In genomic region chr11:101269577-101270116, GRCm38 (mm10) we compare ENCODE assay signal across 11 mouse cellular contexts. TPM values are rescaled to one million over a fixed set of nuclear protein-coding genes. Genes with fewer than 3 reads are reported as not detected.
DNase-seq lines count a peak whose midpoint lies in the region; ATAC-seq and TF ChIP-seq lines count a peak whose summit lies in the region.
"Had no signal": no experiment of that assay in that cellular context is flagged by ENCODE, and none has a peak within 500 bp of the region (broad histone marks: within the 10 kb centered on the region; RNA-seq: fewer than 3 reads in every experiment).

No protein-coding gene starts in this region.

- in situ Hi-C loops in ES-E14 (cut with MboI; ENCODE audit: low sequenced_read_pairs in 2 of 2, unreplicated experiment in 2 of 2): no loop called here

- peak overlapping the region; percentile 20 for H3K4me2 ChIP-seq in heart, embryonic 11.5 days

- no peaks in the 10 kb centered on the region for H3K9me3 ChIP-seq in heart, embryonic 11.5 days (replicated peaks; ENCODE audit: control insufficient read depth, low read length)
- no peaks in the 10 kb centered on the region for H3K9me3 ChIP-seq in ES-E14 (ENCODE audit: control insufficient read depth, insufficient read depth, low read depth, low read length)

- no peak for ATAC-seq in heart, embryonic 11.5 days (replicated peaks; ENCODE audit: insufficient number of reproducible peaks, low FRiP score, low TSS enrichment)
- 0 out of 2 replicates have a peak, but pooled peaks have one; percentile 31 for ATAC-seq in megakaryocyte progenitor cell, adult 5-6 weeks (replicated peaks; ENCODE audit: poor library complexity)

- no peak overlapping the region for H3K9ac ChIP-seq in heart, embryonic 11.5 days (ENCODE audit: low read depth, low read length)
- H3K9ac ChIP-seq in ES-E14 (ENCODE audit: insufficient read depth, low read depth, low read length, poor library complexity, severe bottlenecking): no peak overlapping the region

- peaks cover 13% of the 10 kb centered on the region for H3K27me3 ChIP-seq in heart, embryonic 11.5 days (ENCODE audit: control insufficient read depth, insufficient read depth, low read length)
- H3K27me3 ChIP-seq: CH12.LX had no signal

- no peak overlapping the region for H3K4me3 ChIP-seq in heart, embryonic 11.5 days (ENCODE audit: low read depth, low read length)
- H3K4me3 ChIP-seq in ES-E14 (ENCODE audit: insufficient read depth in 1 of 2, low read depth in 1 of 2, low read length in 2 of 2, poor library complexity in 1 of 2, severe bottlenecking in 1 of 2): no peak overlapping the region
- H3K4me3 ChIP-seq: erythroblast, embryonic 14.5 days had no signal

- whole genome bisulfite sequencing in heart, embryonic 11.5 days (ENCODE audit: insufficient replicate concordance): 16% methylated on average over 10 of the region's 10 CpGs

- H3K36me3 ChIP-seq in heart, embryonic 11.5 days (ENCODE audit: control insufficient read depth, insufficient read depth, low read length): no peaks in the 10 kb centered on the region
- no peaks in the 10 kb centered on the region for H3K36me3 ChIP-seq in ES-E14 (ENCODE audit: control insufficient read depth, insufficient read depth, low read length, poor library complexity, severe bottlenecking)

- no peak for DNase-seq in heart, adult 9 months (ENCODE audit: low spot score in 2 of 2)
- no peak for DNase-seq in ES-E14 (ENCODE audit: low read depth, low spot score)
- peak; percentile 64 for DNase-seq in embryo, embryonic 9.5 days (ENCODE audit: extremely low spot score)
- no peak for DNase-seq in gastrocnemius, adult 18-20 months (ENCODE audit: low spot score)
- no peak for DNase-seq in left cerebral cortex, adult 11 months (ENCODE audit: low spot score)
- no peak for DNase-seq in gastrocnemius, postnatal 4 days (ENCODE audit: low spot score in 2 of 2)
- DNase-seq: adrenal gland, postnatal 25 days had no signal

- H3K4me1 ChIP-seq in heart, embryonic 11.5 days (ENCODE audit: control insufficient read depth, insufficient read depth, low read length): peaks cover 13% of the 10 kb centered on the region
- H3K4me1 ChIP-seq in ES-E14 (ENCODE audit: control insufficient read depth in 2 of 2, insufficient read depth in 2 of 2, low read length in 2 of 2, poor library complexity in 1 of 2): peaks cover 0 to 11% of the 10 kb centered on the region in 2 experiments; a peak in 1 of 4 replicates

- H3K27ac ChIP-seq in heart, embryonic 11.5 days (ENCODE audit: low read depth, low read length): no peak overlapping the region
- H3K27ac ChIP-seq in ES-E14 (ENCODE audit: insufficient read depth, low read depth, low read length, poor library complexity, severe bottlenecking): no peak overlapping the region

TF ChIP-seq in ES-E14, 5 proteins besides CTCF, POLR2A, EP300 and RAD21:
- peak; percentile 11; the same call in 1 of the 2 replicates for TF ChIP-seq CHD2 (IDR thresholded peaks at IDR 0.05; ENCODE audit: low read depth, low read length)
- no peak for TF ChIP-seq HCFC1 (IDR thresholded peaks at IDR 0.05; ENCODE audit: borderline replicate concordance, insufficient read depth, low read length)
TF ChIP-seq in ES-E14: peak in this region for 1.

RNA-seq across cellular contexts. Expression of gene Cntd1, which starts 9.2 kb away (rescaled TPM):
- polyA plus RNA-seq in heart, embryonic 11.5 days (2014; fragmentation: Nextera tagmentation; extraction: Ambion mirVana): 1.1 TPM in 2 replicates
- 2.1 and 2.4 TPM in 2 replicates for total RNA-seq in ES-E14 (2012; rRNA removed)
- 1.1 and 2.0 TPM in 2 replicates for total RNA-seq in megakaryocyte progenitor cell, adult 5-6 weeks (2015)
- total RNA-seq in megakaryocyte progenitor cell, adult 5-6 weeks (2017): 1.2 and 1.3 TPM in 2 replicates
- total RNA-seq in gastrocnemius, adult 18-20 months (2021): under 1 TPM; 0.31 to 0.37 TPM
- total RNA-seq in gastrocnemius, postnatal 4 days (2021): under 1 TPM; 0.32 to 0.39 TPM
- polyA plus RNA-seq: erythroblast, embryonic 14.5 days had no signal

RNA-seq across cellular contexts. Expression of gene Coa3, which starts 9.3 kb away (rescaled TPM):
- polyA plus RNA-seq in heart, embryonic 11.5 days (2014; fragmentation: Nextera tagmentation; extraction: Ambion mirVana): 183 and 189 TPM in 2 replicates
- 107 and 139 TPM in 2 replicates for total RNA-seq in ES-E14 (2012; rRNA removed)
- total RNA-seq in megakaryocyte progenitor cell, adult 5-6 weeks (2015): 74.0 and 91.0 TPM in 2 replicates
- total RNA-seq in megakaryocyte progenitor cell, adult 5-6 weeks (2017): 43.7 and 47.8 TPM in 2 replicates
- 10 to 100 TPM; 71.2 to 81.6 TPM for total RNA-seq in gastrocnemius, adult 18-20 months (2021)
- 10 to 100 TPM; 59.8 to 71.2 TPM for total RNA-seq in gastrocnemius, postnatal 4 days (2021)

RNA-seq across cellular contexts. Expression of gene Wnk4, which starts 9.3 kb away (rescaled TPM):
- polyA plus RNA-seq in heart, embryonic 11.5 days (2014; fragmentation: Nextera tagmentation; extraction: Ambion mirVana): 11.1 and 13.7 TPM in 2 replicates
- 0.49 and 1.1 TPM in 2 replicates for total RNA-seq in ES-E14 (2012; rRNA removed)
- not detected in 2 replicates for total RNA-seq in megakaryocyte progenitor cell, adult 5-6 weeks (2015)
- total RNA-seq in megakaryocyte progenitor cell, adult 5-6 weeks (2017): not detected in 2 replicates
- total RNA-seq in gastrocnemius, adult 18-20 months (2021): under 1 TPM; 0.23 to 0.26 TPM
- total RNA-seq in gastrocnemius, postnatal 4 days (2021): 1 to 10 TPM in 1 of 2 experiments, under 1 TPM in 1; 0.83 to 1.7 TPM

RNA-seq across cellular contexts. Expression of gene Vps25, which starts 16.1 kb away (rescaled TPM):
- polyA plus RNA-seq in heart, embryonic 11.5 days (2014; fragmentation: Nextera tagmentation; extraction: Ambion mirVana): 126 and 128 TPM in 2 replicates
- total RNA-seq in ES-E14 (2012; rRNA removed): 105 and 135 TPM in 2 replicates
- 261 and 263 TPM in 2 replicates for total RNA-seq in megakaryocyte progenitor cell, adult 5-6 weeks (2015)
- total RNA-seq in megakaryocyte progenitor cell, adult 5-6 weeks (2017): 70.4 and 86.9 TPM in 2 replicates
- total RNA-seq in gastrocnemius, adult 18-20 months (2021): 10 to 100 TPM; 46.1 to 46.8 TPM
- 10 to 100 TPM; 48.6 to 48.8 TPM for total RNA-seq in gastrocnemius, postnatal 4 days (2021)

RNA-seq across cellular contexts. Expression of gene Ramp2, which starts 23.8 kb away (rescaled TPM):
- polyA plus RNA-seq in heart, embryonic 11.5 days (2014; fragmentation: Nextera tagmentation; extraction: Ambion mirVana): 230 and 232 TPM in 2 replicates
- 4.0 and 5.6 TPM in 2 replicates for total RNA-seq in ES-E14 (2012; rRNA removed)
- 0.88 TPM in 1 of 2 replicates, not detected in the other for total RNA-seq in megakaryocyte progenitor cell, adult 5-6 weeks (2015)
- 1.9 TPM in 1 of 2 replicates, not detected in the other for total RNA-seq in megakaryocyte progenitor cell, adult 5-6 weeks (2017)
- 10 to 100 TPM; 30.1 to 31.0 TPM for total RNA-seq in gastrocnemius, adult 18-20 months (2021)
- 10 to 100 TPM; 82.6 to 85.8 TPM for total RNA-seq in gastrocnemius, postnatal 4 days (2021)
